Mouse (Mus musculus) right cerebral cortex, postnatal 25 days (tissue): ENCODE results near the gene BC005537.
A peak's percentile ranks its signal among the peaks of the same experiment; 100 is the strongest.
"Not testable (repeated sequence)": the region's sequence is repeated elsewhere in the genome, so short reads cannot be mapped to it uniquely, and the experiment has no call there.

ENCODE experiments used
- DNase-seq: peaks from one replicate; pipeline ENCODE4 v3.0.0; 2022

The BC005537 gene

GRCm38 (mm10) chr13:24801308-24801921, at the start of gene BC005537:
Gene BC005537, plus strand, starts transcription at chr13:24801657.
- peak; percentile 56 for DNase-seq

GRCm38 (mm10) chr13:24756756-24757155, 44.7 kb upstream of the BC005537 start:
- no peak for DNase-seq

- DNase-seq = no peak
Measured at GRCm38 (mm10) chr13:24757820-24758564, 43.5 kb upstream of the BC005537 start.

- no peak for DNase-seq
Measured at GRCm38 (mm10) chr13:24759451-24759850, 42.0 kb upstream of the BC005537 start.

GRCm38 (mm10) chr13:24760351-24760870, 41.0 kb upstream of the BC005537 start:
- DNase-seq = no peak

GRCm38 (mm10) chr13:24761083-24761402, 40.4 kb upstream of the BC005537 start:
- DNase-seq = no peak

GRCm38 (mm10) chr13:24761403-24762227, 39.8 kb upstream of the BC005537 start, which contains the start of gene Gmnn:
Gene Gmnn, minus strand, starts transcription at chr13:24761923.
- peak; percentile 87 for DNase-seq

- DNase-seq = no peak
Measured at GRCm38 (mm10) chr13:24762254-24762653, 39.2 kb upstream of the BC005537 start.

GRCm38 (mm10) chr13:24767809-24768208, 33.6 kb upstream of the BC005537 start:
- not testable (repeated sequence) for DNase-seq

GRCm38 (mm10) chr13:24771482-24771881, 30.0 kb upstream of the BC005537 start:
- not testable (repeated sequence) for DNase-seq

GRCm38 (mm10) chr13:24776146-24776844, 25.2 kb upstream of the BC005537 start:
- peak; percentile 25 for DNase-seq

GRCm38 (mm10) chr13:24778026-24778425, 23.4 kb upstream of the BC005537 start:
- no peak for DNase-seq

GRCm38 (mm10) chr13:24778706-24779380, 22.6 kb upstream of the BC005537 start:
- no peak for DNase-seq

GRCm38 (mm10) chr13:24781916-24782315, 19.5 kb upstream of the BC005537 start:
- DNase-seq = no peak

GRCm38 (mm10) chr13:24786014-24786490, 15.4 kb upstream of the BC005537 start:
- DNase-seq = no peak

- DNase-seq = no peak
Measured at GRCm38 (mm10) chr13:24787477-24787876, 14.0 kb upstream of the BC005537 start.

- DNase-seq = no peak
Measured at GRCm38 (mm10) chr13:24791349-24791748, 10.1 kb upstream of the BC005537 start.

GRCm38 (mm10) chr13:24792411-24793045, 8.9 kb upstream of the BC005537 start:
- no peak for DNase-seq

- no peak for DNase-seq
Measured at GRCm38 (mm10) chr13:24798686-24799085, 2.8 kb upstream of the BC005537 start.

- no peak for DNase-seq
Measured at GRCm38 (mm10) chr13:24799378-24799777, 2.1 kb upstream of the BC005537 start.

- peak; percentile 47 for DNase-seq
Measured at GRCm38 (mm10) chr13:24799925-24800673, 1.4 kb upstream of the BC005537 start.
